Mouse (Mus musculus) intestine, embryonic 16.5 days (tissue): ENCODE measurements around the gene Dna2. TPM values are rescaled to one million over a fixed set of nuclear protein-coding genes. Genes with fewer than 3 reads are reported as not detected.

Source experiments
- ATAC-seq: fragments of 200-750 bp; cut with Nextera tagmentation; 2 replicates; pipeline ENCODE4 v1.8.0; 2017; ENCODE audit warnings: moderate TSS enrichment, moderate library complexity
- H3K27ac ChIP-seq: fragments of 300-500 bp; sonication (generic); 2 replicates; pipeline ENCODE4 v1.5.1; 2014; ENCODE audit warnings: mild to moderate bottlenecking, low read length
- H3K27me3 ChIP-seq: fragments of 300-500 bp; sonication (generic); replicated peaks from 2 replicates; pipeline ENCODE4 v1.6.1; 2014; ENCODE audit warnings: low read length, control low read depth, mixed read lengths; ENCODE audit not compliant: control insufficient read depth, insufficient read depth
- H3K36me3 ChIP-seq: fragments of 300-500 bp; sonication (generic); 2 replicates; pipeline ENCODE4 v1.6.1; 2014; ENCODE audit warnings: low read length, control low read depth; ENCODE audit not compliant: control insufficient read depth, insufficient read depth
- H3K4me1 ChIP-seq: fragments of 300-500 bp; sonication (generic); 2 replicates; pipeline ENCODE4 v1.6.1; 2014; ENCODE audit warnings: low read length, control low read depth, mixed read lengths; ENCODE audit not compliant: control insufficient read depth, insufficient read depth
- H3K4me2 ChIP-seq: fragments of 300-500 bp; sonication (generic); 2 replicates; pipeline ENCODE4 v1.6.1; 2014; ENCODE audit warnings: low read depth, low read length, control low read depth
- H3K4me3 ChIP-seq: fragments of 300-500 bp; sonication (generic); 2 replicates; pipeline ENCODE4 v1.5.1; 2014; ENCODE audit warnings: mild to moderate bottlenecking, low read length
- H3K9ac ChIP-seq: fragments of 300-500 bp; sonication (generic); 2 replicates; pipeline ENCODE4 v1.6.1; 2014; ENCODE audit warnings: low read depth, low read length
- H3K9me3 ChIP-seq: fragments of 300-500 bp; sonication (generic); 2 replicates; pipeline ENCODE4 v1.6.1; 2016; ENCODE audit warnings: low read length, control low read depth; ENCODE audit not compliant: control insufficient read depth
- WGBS: fragments of 180-500 bp; shearing (Covaris S2); extraction: QIAGEN DNeasy Blood & Tissue Kit; methylation state at CpG from one replicate; pipeline ENCODE4 v1.1.7; 2014; 5-methylcytosine and 5-hydroxymethylcytosine counted together
- polyA plus RNA-seq: library from polyadenylated mRNA; unstranded; fragments of >200 nt; fragmentation: Nextera tagmentation; extraction: Ambion mirVana; gene quantifications from 2 replicates; pipeline ENCODE4 v1.2.1, GENCODE M21; 2015

The Dna2 gene
- polyA plus RNA-seq, 1 experiment from 2014 or later: 22.1 TPM

GRCm38 (mm10) chr10:63023121-63023748 lies 76.4 kb downstream of the Dna2 start:
- Histone ChIP-seq H3K36me3 (no peaks in the 10 kb centered on the region), H3K4me1 (peaks cover 15% of the 10 kb centered on the region), H3K27ac (peak overlapping the region; percentile 100), H3K4me2 (peak overlapping the region; percentile 53), H3K9me3 (no peaks in the 10 kb centered on the region), H3K4me3 (peak overlapping the region; percentile 93), H3K27me3 (no peaks in the 10 kb centered on the region), H3K9ac (peak overlapping the region; percentile 99)
- WGBS: under 1% methylated on average over 66 of the region's 68 CpGs
- ATAC-seq: peak; percentile 19

Other genes with a start within 250 kb of the Dna2 start
- 1.6 and 1.7 TPM in 2 replicates for gene Stox1, start 220.9 kb upstream of the Dna2 start, polyA plus RNA-seq
- gene Ccar1, start 154.7 kb upstream of the Dna2 start, polyA plus RNA-seq: 101 and 103 TPM in 2 replicates
- 10.6 and 11.1 TPM in 2 replicates for gene Tet1, start 38.0 kb upstream of the Dna2 start, polyA plus RNA-seq
- gene Slc25a16, start 26.4 kb upstream of the Dna2 start, polyA plus RNA-seq: 13.2 and 13.6 TPM in 2 replicates
- gene Rufy2, start 33.2 kb downstream of the Dna2 start, polyA plus RNA-seq: 13.8 and 19.6 TPM in 2 replicates
- gene Hnrnph3, start 77.2 kb downstream of the Dna2 start, polyA plus RNA-seq: 61.7 and 65.7 TPM in 2 replicates
- 10.6 and 12.5 TPM in 2 replicates for gene Pbld2, start 77.3 kb downstream of the Dna2 start, polyA plus RNA-seq
- 4.0 and 4.7 TPM in 2 replicates for gene Pbld1, start 113.1 kb downstream of the Dna2 start, polyA plus RNA-seq
- gene Atoh7, start 152.6 kb downstream of the Dna2 start, polyA plus RNA-seq: not detected in 2 replicates